Mouse (Mus musculus) E14TG2a.4 (cell line): ENCODE measurements around the gene Gm20388.

Experiments used
- CTCF ChIP-seq: conservative IDR thresholded peaks from 2 replicates; pipeline ENCODE4 v1.5.1; 2014; ENCODE audit warnings: low read length
- NANOG ChIP-seq: IDR thresholded peaks from 2 replicates; pipeline ENCODE4 v1.6.1; 2014; ENCODE audit warnings: borderline replicate concordance, low read length, mixed read lengths

- TF ChIP-seq CTCF: no peak
- TF ChIP-seq NANOG: no peak
Observed at GRCm38 (mm10) chr8:124290911-124291691, 4380.5 kb downstream of the Gm20388 start.
